Mouse (Mus musculus) gastrocnemius, postnatal 10 days (tissue): ENCODE measurements around the gene Lrp5. TPM values are rescaled to one million over a fixed set of nuclear protein-coding genes. Genes with fewer than 3 reads are reported as not detected.

ENCODE experiments used
- DNase-seq: peaks from one replicate; pipeline ENCODE4 v3.0.0; 2021; ENCODE audit warnings: mixed read lengths
- total RNA-seq, 2 experiments: library from RNA; stranded (reverse); gene quantifications; 2 replicates each; pipeline ENCODE4 v1.2.3; 2021

The Lrp5 gene
- total RNA-seq, 2 experiments from 2014 or later: 40.7 to 44.1 TPM

DNA sequence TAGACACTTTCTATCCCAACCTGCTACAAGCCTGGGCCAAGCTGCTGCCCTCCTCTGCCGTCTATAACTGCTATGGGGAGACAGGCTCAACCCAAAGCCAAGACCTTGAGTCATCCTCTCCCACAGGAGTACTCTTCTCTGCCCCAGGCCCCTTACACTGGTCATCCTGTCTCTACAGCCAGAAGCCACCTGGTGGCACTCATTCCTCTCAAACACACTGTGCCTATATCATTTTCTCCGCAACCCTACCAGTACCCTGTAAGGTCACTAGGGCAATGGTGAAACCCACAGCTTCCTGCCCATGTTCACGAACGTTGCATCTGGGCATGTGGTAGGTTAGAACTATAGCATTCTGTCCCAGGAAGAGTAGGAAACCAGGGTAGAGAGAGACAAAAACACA is 31.4 kb downstream of the Lrp5 start:
- no peak for DNase-seq

DNA sequence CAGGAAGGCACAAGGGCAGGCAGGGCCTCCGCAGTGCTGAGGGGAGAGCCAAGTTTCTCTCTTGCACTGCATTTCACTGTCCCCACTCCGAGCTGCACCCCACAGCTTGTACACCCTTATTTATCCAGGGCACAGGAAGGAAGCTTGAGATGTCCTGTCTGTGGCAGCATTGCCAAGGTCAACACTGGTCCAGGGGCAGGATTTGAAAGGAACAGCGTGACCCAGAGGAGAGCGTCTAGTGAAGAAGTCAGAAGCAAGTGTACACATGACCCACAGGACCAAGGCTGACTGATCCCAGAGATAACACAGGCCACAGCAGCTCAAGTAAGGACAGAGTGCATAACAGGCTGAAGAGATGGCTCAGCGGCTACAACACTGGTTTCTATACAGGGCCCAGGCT is 32.3 kb downstream of the Lrp5 start:
- DNase-seq: no peak

- no peak for DNase-seq
These were observed 32.9 kb downstream of the Lrp5 start for GRCm38 (mm10) chr19:3653508-3653907.

DNA sequence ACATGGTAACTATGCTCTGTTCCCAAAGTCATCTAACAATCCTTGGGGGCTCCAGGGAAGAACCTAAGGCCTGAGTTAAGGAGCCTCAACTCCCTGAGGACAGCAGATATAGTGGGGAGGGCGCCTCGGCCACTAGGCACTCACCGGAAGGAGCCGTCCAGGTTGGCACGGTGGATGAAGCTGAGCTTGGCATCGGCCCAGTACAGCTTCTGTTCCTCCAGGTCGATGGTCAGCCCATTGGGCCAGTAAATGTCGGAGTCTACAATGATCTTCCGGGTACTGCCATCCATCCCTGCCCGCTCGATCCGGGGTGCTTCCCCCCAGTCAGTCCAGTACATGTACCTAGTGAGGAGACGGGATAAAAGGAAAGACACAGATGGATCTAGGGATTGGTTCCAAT is 34.4 kb downstream of the Lrp5 start:
- no peak for DNase-seq

DNA sequence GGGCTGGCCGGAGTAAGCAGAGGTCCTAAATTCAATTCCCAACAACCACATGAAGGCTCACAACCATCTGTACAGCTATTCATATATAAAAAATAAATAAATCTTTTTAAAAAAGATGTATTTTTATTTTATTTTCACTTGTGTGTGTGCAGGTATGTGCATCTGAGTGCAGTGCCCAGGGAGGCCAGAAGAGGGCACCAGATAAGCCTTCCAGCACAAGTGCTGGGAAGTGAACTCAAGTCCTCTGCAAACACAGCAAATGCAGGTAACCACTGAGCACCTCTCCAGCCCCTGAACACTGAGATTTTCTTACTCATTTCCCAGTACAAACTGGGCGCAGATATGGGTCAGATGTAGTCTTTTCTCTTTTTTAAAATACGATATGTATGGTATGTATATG is 35.1 kb downstream of the Lrp5 start:
- no peak for DNase-seq

GRCm38 (mm10) chr19:3650448-3650847 is 35.9 kb downstream of the Lrp5 start:
- DNase-seq: no peak

DNA sequence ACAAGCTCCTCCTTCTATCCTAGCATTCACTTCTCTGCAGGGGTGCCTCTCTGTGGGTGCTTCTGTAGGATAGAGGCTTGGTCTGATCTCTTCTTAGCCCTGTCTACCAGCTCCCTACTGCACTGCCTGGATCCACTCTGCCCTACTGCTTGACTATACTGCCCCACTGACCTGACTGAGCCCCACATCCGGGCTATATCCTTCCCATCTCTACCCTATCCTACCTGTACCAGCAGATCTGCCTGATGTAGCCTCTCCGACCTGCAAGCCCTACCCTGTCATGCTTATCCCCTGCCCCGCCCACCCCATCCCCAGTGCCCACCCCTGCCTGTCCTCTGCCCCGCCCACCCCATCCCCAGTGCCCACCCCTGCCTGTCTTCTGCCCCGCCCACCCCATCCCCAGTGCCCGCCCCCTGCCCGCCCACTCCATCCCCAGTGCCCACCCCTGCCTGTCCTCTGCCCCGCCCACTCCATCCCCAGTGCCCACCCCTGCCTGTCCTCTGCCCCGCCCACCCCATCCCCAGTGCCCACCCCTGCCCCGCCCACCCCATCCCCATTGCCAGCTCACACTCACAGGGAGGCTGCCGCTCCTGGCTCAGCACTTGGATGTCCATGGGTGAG is 37.4 kb downstream of the Lrp5 start:
- DNase-seq: no peak

DNA sequence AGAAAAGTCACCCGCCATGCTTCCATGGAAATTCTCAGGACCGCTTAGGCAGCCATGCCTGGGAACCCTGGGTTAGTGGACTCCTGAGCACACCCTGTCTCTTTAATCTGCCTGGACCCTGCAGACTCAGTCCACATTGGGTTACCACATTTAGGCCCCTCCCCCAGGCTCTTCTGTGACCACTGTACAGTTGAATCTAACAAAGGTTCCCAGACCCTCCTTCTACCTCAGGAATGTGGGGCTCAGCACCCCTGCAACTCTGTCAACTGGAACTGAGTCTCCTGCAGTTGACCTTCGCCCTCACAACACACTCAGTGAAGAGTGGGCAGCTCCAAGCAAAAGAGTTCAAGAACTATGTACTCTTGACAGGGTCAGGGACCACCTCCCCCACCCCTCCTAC is 38.4 kb downstream of the Lrp5 start:
- DNase-seq: no peak

DNA sequence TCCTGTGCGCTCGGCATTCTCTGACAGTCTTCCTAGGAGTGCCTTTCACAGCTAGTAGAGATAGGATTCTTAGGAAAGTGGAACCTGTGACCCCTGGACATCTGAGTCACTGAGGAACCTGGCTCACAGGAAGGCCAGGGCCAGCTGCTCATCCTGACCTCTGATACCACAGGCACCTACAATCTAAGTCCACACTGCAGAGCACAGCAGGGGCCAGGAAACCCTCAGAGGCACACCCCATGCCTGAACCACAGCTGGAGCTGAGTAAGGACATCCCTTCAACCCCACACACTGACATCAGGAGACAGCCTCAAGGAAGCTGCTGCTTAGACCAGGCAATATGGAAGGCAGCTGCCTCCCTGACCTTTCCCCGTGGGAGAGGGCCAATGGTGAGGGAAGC is 40.6 kb downstream of the Lrp5 start:
- no peak for DNase-seq

DNA sequence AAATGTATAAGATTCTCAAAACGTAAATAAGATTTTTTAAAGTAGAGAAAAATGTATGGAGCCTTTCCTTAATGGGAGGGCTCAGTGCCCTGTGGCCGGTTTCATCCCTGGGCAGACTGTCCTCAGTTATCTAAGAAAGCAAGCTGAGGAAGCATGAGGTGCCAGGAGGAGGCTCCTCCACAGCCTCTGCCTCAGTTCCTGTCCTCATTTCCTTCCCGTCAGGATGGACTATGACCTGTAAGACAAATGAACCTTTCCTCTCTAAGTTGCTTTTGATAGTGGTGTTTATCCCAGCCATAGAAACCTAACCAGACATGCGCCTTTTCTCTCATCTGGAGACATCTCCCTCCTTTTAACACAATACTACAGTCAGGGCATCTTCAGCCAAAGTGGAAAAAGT is 41.0 kb downstream of the Lrp5 start:
- DNase-seq: no peak

- no peak for DNase-seq
These were observed 46.8 kb downstream of the Lrp5 start for GRCm38 (mm10) chr19:3639561-3639960.

DNA sequence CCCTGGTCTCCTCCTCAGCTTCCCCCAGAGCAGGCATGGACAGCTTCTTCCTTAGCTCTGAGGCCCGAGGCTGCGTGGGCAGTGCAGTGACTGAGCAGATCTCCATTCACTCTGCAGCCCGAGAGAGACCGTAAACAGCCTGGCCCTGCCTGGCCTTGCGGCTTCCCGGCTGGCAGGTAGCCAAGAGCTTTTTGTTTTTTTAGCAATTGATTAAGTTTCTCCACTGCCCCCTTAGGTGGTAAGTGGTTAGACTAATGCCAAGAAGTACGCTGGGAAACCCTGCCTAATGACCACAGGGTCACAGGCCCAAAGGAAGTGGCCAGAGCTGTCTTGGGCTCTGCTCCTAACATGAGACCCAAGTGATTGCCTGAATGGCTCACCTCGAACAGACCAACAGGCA is 47.7 kb downstream of the Lrp5 start:
- DNase-seq: peak; percentile 48

- no peak for DNase-seq
These were observed 54.3 kb downstream of the Lrp5 start for GRCm38 (mm10) chr19:3632018-3632417.

DNA sequence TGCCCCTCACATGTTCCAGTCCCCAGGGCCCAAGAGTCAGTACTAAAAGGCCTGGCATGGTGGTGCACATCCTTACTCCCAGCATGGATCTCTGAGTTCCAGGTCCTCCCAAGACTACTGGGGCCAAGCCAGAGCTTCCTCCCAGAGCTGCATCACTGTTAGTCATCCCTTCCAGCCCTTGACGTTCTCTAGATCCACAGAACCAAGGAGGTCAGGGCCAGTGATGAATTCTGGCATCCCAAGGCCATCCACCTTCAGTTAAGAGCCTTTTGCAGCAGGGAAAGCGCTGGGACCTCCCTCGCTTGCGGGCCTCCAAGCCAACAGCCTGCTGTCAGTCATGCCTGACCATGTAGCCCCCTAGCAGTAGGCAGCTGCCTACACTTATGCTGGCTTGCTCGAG is 54.9 kb downstream of the Lrp5 start:
- DNase-seq: no peak

GRCm38 (mm10) chr19:3630486-3630885 is 55.9 kb downstream of the Lrp5 start:
- no peak for DNase-seq

DNA sequence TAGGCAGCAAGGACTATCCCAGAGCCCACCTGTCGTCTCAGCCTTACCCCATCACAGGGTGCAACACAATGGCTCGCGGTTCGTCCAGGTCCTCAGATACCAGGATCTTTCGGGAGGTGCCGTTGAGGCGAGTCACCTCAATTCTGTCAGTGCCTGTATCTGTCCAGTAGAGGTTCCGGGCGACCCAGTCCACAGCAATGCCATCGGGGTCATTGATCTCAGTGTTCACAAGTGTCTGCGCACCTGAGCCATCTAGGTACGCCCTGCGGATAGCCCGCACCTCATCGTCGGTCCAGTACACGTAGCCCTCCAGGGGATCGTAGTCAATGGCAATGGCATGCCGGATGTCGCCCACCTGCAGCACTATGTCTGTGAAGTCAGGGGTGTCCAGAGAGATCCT is 56.3 kb downstream of the Lrp5 start:
- no peak for DNase-seq

GRCm38 (mm10) chr19:3628223-3628622 is 58.1 kb downstream of the Lrp5 start:
- DNase-seq: no peak

DNA sequence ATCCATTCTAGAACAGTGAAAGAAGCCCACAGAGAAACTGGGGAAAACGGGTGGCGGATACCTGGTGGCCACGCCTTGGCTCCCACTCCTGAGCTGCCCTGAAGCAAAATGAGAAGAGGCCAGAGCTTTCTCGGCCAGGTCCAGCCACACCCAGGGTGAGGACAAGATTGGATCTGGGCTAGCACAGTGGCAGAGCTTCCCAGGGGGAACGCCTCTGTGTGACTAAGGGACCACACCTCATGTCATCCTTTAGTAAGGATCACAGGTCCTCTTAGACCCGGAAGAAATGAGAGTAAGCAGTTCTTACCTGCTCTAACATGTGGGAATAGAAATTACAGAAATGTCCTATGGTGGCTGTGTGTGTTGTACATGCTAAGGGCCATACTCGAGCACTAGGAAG is 61.3 kb downstream of the Lrp5 start:
- no peak for DNase-seq

DNA sequence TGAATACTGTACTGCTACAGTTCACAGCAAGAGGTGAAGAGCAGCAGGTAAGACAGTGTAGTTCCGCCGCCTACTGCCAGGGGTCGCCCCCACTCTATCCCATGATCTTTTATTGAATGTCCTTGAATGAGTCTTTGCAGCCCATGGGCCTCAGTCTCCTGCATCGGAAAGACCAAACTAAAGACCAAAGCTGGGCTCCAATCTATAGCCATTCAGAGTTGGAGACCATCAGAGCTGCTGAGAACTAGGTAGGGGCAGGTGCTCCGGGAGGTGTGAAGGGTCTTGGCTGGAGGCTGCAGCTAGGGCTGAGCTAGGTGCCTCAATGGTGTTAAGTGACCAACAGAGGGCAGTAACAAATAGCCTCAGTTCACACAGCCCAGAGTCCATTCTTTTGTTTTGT is 62.5 kb downstream of the Lrp5 start:
- DNase-seq: peak; percentile 66

DNA sequence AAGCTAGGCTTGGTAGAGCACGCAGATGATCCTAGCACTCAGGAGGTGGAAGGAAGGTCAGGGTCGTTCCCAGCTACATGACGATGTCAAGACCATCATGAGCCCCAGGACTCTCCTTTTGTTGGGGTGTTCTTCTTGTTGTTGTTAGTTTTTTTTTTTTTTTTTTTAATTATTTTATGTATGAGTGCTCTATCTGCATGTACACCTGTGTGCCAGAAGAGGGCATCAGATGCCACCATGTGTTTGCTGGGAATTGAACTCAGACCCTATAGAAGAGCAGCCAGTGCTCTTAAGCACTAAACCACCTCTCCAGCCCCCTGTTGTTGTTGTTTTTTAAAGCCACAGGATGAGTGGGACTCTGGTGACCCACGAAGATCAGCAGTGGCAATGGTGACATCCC is 63.1 kb downstream of the Lrp5 start:
- no peak for DNase-seq

DNA sequence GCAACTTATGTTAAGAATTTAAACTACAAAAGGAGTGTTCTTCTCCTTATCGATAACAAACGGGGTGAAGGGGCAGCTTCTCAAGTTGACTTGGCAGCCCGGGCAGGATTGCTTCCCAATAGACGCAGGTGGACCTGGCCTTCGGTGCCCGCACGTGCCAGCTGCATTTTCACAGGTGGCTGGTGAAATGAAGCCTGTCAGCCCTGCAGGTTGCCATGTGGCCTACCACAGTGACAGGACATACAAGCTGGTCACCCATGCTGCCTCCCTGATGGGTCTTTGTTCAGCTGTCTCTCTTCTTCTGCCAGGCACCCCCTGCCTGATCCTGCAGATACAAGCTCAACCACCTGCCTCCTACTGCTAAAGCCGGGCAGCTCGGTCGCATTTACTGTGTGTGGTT is 65.5 kb downstream of the Lrp5 start:
- no peak for DNase-seq

DNA sequence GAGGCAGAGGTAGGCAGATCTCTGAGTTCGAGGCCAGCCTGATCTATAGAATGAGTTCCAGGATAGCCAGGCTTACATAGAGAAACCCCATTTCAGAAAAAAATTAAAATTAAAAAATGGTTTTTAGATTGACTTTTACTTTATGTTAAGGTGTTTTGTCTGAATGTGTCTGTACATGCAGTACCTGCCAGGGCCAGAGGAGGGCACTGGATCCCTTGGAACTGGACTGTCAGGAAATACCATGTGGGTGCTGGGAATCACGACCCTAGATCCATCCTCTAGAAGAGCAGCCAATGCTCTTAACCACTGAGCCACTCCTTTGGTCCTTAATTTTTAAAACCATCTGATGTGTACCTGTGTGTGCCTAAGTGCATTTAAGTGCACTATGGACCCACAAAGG is 67.0 kb downstream of the Lrp5 start:
- no peak for DNase-seq

- no peak for DNase-seq
These were observed 72.4 kb downstream of the Lrp5 start for GRCm38 (mm10) chr19:3613991-3614390.

DNA sequence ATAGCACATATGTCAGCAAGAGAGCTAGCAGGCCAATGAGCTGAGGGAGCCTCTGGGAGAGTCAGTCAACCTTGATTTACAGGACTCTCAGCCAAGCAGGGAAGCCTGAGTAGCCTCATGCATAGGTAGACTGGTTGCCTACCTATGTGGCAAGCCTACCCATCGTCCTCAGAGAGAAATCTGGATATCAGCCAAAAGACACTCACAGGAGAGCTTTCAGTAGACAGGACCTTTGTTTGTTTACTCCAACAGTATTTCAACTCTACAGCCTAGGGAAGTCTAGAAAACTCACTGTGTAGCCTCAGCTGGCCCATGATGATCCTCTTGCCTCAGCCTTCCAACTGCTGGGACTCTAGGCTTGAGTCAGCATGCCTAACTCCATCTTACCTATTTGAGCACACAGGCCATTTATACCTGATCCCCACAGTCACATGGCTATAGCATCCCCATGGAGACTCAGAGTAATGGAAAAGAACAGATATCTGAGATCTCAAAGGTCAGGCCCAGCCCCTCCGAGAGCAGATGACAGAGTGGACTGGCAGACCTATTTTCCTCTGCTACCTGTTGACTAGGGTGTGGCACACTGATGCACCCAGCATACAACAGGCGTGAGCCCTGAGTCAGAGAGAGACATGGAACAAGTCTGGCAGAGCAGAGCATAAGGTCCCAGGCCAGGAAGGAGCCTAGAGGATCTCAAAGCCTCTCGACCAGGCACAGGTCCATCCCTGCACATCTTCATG is 73.7 kb downstream of the Lrp5 start:
- DNase-seq: no peak
